Mouse (Mus musculus) heart, postnatal 0 days (tissue): Measurements from ENCODE around the gene Mrtfb. TPM values are rescaled to one million over a fixed set of nuclear protein-coding genes. Genes with fewer than 3 reads are reported as not detected.

Experiments
- ATAC-seq: fragments of 200-750 bp; cut with Nextera tagmentation; 2 replicates; pipeline ENCODE4 v1.8.0; 2017; ENCODE audit warnings: low read depth, moderate number of reproducible peaks, moderate library complexity; ENCODE audit not compliant: insufficient read depth
- DNase-seq: peaks from one replicate; pipeline ENCODE4 v3.0.0-alpha.2; 2016; ENCODE audit warnings: low spot score
- H3K27ac ChIP-seq: fragments of 300-500 bp; sonication (generic); 2 replicates; pipeline ENCODE4 v1.5.1; 2014; ENCODE audit warnings: low read depth, mild to moderate bottlenecking
- H3K27me3 ChIP-seq: fragments of 300-500 bp; sonication (generic); 2 replicates; pipeline ENCODE4 v1.6.1; 2014; ENCODE audit warnings: low read length, mixed read lengths; ENCODE audit not compliant: control insufficient read depth, insufficient read depth
- H3K36me3 ChIP-seq: fragments of 300-500 bp; sonication (generic); replicated peaks from 2 replicates; pipeline ENCODE4 v1.6.1; 2014; ENCODE audit warnings: low read length, mixed read lengths; ENCODE audit not compliant: control insufficient read depth, insufficient read depth
- H3K4me1 ChIP-seq: fragments of 300-500 bp; sonication (generic); 2 replicates; pipeline ENCODE4 v1.6.1; 2014; ENCODE audit warnings: antibody characterized with exemption; ENCODE audit not compliant: control insufficient read depth, insufficient read depth
- H3K4me2 ChIP-seq: fragments of 300-500 bp; sonication (generic); 2 replicates; pipeline ENCODE4 v1.6.1; 2014; ENCODE audit warnings: low read depth, mild to moderate bottlenecking, low read length, moderate library complexity
- H3K4me3 ChIP-seq: fragments of 300-500 bp; sonication (generic); 2 replicates; pipeline ENCODE4 v1.5.1; 2014; ENCODE audit warnings: low read depth, low read length
- H3K9ac ChIP-seq: fragments of 300-500 bp; sonication (generic); replicated peaks from 2 replicates; pipeline ENCODE4 v1.6.1; 2014; ENCODE audit warnings: low read depth, low read length, mixed read lengths
- H3K9me3 ChIP-seq: fragments of 300-500 bp; sonication (generic); replicated peaks from 2 replicates; pipeline ENCODE4 v1.6.1; 2016; ENCODE audit warnings: low read length; ENCODE audit not compliant: control insufficient read depth
- CTCF ChIP-seq: IDR thresholded peaks from 2 replicates; pipeline ENCODE4 v1.5.1; 2016; ENCODE audit warnings: antibody characterized with exemption, control low read depth, low read depth
- EP300 ChIP-seq: IDR thresholded peaks from 2 replicates; pipeline ENCODE4 v1.6.1; 2016; ENCODE audit warnings: antibody characterized with exemption, low read depth
- WGBS: fragments of 180-500 bp; shearing (Covaris S2); extraction: QIAGEN DNeasy Blood & Tissue Kit; methylation state at CpG from one replicate; pipeline ENCODE4 v1.1.7; 2014; 5-methylcytosine and 5-hydroxymethylcytosine counted together
- polyA plus RNA-seq: library from polyadenylated mRNA; unstranded; fragments of >200 nt; fragmentation: Nextera tagmentation; extraction: Ambion mirVana; gene quantifications from 2 replicates; pipeline ENCODE4 v1.2.1, GENCODE M21; 2015
- total RNA-seq: library from RNA; depleted of rRNA; stranded (reverse); fragments of >200 nt; gene quantifications from 2 replicates; pipeline ENCODE4 v1.2.3, GENCODE M21; 2014; ENCODE audit warnings: low replicate concordance

Mrtfb gene
- total and polyA plus RNA-seq, 2 experiments from 2014 or later: 11.7 to 17.2 TPM

DNA sequence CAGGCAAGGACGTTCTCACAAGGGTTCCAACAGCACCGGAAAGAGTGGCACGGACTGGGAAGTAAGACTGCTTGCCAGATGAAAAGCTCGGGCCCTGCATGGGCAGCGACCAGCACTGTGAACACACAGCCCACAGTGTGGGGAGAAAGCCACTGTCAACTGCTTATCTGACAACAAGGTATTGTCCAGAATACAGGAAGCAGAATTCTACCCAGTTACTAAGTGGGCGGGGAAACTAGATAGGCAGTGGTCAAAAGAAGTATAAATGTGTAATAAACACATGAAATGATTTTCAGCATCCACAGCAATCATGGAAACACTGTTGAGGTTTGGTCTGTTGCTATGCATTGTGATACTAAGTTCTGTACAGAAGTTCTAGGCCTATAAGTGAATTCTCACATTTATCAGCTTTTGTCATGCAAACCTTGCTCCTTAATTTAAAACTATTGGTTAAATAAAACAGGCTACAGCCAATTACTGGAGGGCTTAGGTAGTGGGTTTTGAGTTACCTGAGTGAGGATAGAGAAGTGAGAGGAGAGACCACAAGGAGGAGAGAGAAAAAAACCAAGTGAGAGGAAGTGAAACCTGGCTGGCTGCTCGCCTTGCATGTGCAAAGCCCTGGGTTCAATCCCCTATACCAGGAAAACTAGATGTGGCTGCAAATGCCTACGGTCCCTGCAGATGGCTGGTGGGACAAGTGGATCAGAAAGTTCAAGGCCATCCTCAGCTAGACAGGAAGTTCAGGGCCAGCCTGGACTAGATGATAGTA, 167.5 kb downstream of the Mrtfb start:
- Histone ChIP-seq H3K27ac (no peak overlapping the region), H3K9me3 (no peaks in the 10 kb centered on the region), H3K4me2 (no peak overlapping the region), H3K36me3 (no peaks in the 10 kb centered on the region), H3K4me3 (no peak overlapping the region), H3K9ac (no peak overlapping the region), H3K4me1 (no peaks in the 10 kb centered on the region), H3K27me3 (no peaks in the 10 kb centered on the region)
- no peak for DNase-seq
- 63% methylated on average over 8 of the region's 8 CpGs for WGBS
- no peak for TF ChIP-seq CTCF
- TF ChIP-seq EP300: no peak
- no peak for ATAC-seq

GRCm38 (mm10) chr16:13425804-13426203, 169.5 kb downstream of the Mrtfb start:
- WGBS: 66% methylated on average over 6 of the region's 6 CpGs
- no peaks in the 10 kb centered on the region for H3K9me3 ChIP-seq
- DNase-seq (no peak), ATAC-seq (no peak)
- no peaks in the 10 kb centered on the region for H3K4me1 ChIP-seq
- no peak for TF ChIP-seq EP300
- TF ChIP-seq CTCF: no peak
- H3K27ac ChIP-seq: no peak overlapping the region
- no peaks in the 10 kb centered on the region for H3K36me3 ChIP-seq
- no peaks in the 10 kb centered on the region for H3K27me3 ChIP-seq
- no peak overlapping the region for H3K4me2 ChIP-seq
- no peak overlapping the region for H3K9ac ChIP-seq
- H3K4me3 ChIP-seq: no peak overlapping the region

- Histone ChIP-seq H3K4me1 (no peaks in the 10 kb centered on the region; the same call in 1 of the 2 replicates), H3K4me3 (no peak overlapping the region), H3K27ac (no peak overlapping the region), H3K27me3 (no peaks in the 10 kb centered on the region), H3K9me3 (no peaks in the 10 kb centered on the region), H3K36me3 (no peaks in the 10 kb centered on the region), H3K4me2 (no peak overlapping the region), H3K9ac (no peak overlapping the region)
- no peak for DNase-seq
- TF ChIP-seq EP300 (no peak), CTCF (no peak)
- 67% methylated on average over 10 of the region's 10 CpGs for WGBS
- ATAC-seq: no peak
Measured at GRCm38 (mm10) chr16:13426831-13427589, 170.7 kb downstream of the Mrtfb start.

DNA sequence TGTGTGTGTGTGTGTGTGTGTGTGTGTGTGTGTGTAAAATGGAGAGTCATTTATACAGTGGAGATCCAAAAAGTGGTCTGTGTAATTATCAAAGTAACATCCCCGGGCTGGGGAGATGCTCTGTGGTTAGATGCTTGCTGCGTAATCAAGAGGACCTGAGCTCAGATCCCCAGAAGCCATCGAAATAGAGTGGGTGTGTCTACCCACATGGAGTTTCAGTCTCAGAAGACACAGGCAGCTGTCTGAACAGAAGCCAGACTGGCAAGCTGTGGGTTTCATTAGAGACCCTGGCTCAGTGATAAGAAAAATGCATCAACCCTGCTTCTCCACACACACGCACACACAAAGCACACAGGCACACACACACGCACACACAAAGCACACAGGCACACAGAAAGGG, 171.8 kb downstream of the Mrtfb start:
- DNase-seq (no peak), ATAC-seq (no peak)
- Histone ChIP-seq H3K27me3 (no peaks in the 10 kb centered on the region), H3K4me2 (no peak overlapping the region), H3K27ac (no peak overlapping the region), H3K4me3 (no peak overlapping the region), H3K4me1 (no peaks in the 10 kb centered on the region; the same call in 1 of the 2 replicates), H3K36me3 (no peaks in the 10 kb centered on the region), H3K9ac (no peak overlapping the region), H3K9me3 (no peaks in the 10 kb centered on the region)
- 73% methylated on average over 5 of the region's 5 CpGs for whole genome bisulfite sequencing
- TF ChIP-seq CTCF (no peak), EP300 (no peak)

GRCm38 (mm10) chr16:13428806-13429205, 172.5 kb downstream of the Mrtfb start:
- no peaks in the 10 kb centered on the region; the same call in 1 of the 2 replicates for H3K4me1 ChIP-seq
- no peak overlapping the region for H3K9ac ChIP-seq
- DNase-seq (no peak), ATAC-seq (no peak)
- 93% methylated on average over 1 of the region's 1 CpGs for WGBS
- no peaks in the 10 kb centered on the region for H3K27me3 ChIP-seq
- no peak overlapping the region for H3K4me2 ChIP-seq
- no peaks in the 10 kb centered on the region for H3K9me3 ChIP-seq
- TF ChIP-seq CTCF (no peak), EP300 (no peak)
- H3K27ac ChIP-seq: no peak overlapping the region
- no peak overlapping the region for H3K4me3 ChIP-seq
- no peaks in the 10 kb centered on the region for H3K36me3 ChIP-seq
